Mouse (Mus musculus) liver, embryonic 13.5 days (tissue): ENCODE results near the gene Entpd2. TPM values are rescaled to one million over a fixed set of nuclear protein-coding genes. Genes with fewer than 3 reads are reported as not detected.

Source experiments
- ATAC-seq: fragments of 200-750 bp; cut with Nextera tagmentation; 2 replicates; pipeline ENCODE4 v1.8.0; 2017; ENCODE audit warnings: low read depth, mild to moderate bottlenecking, moderate number of reproducible peaks, moderate library complexity
- DNase-seq: peaks from one replicate; pipeline ENCODE4 v3.0.0; 2022
- H3K27ac ChIP-seq: fragments of 300-500 bp; sonication (generic); 2 replicates; pipeline ENCODE4 v1.5.1; 2015; ENCODE audit warnings: moderate library complexity, mild to moderate bottlenecking, inconsistent platforms
- H3K27me3 ChIP-seq: fragments of 300-500 bp; sonication (generic); 2 replicates; pipeline ENCODE4 v1.6.1; 2015; ENCODE audit warnings: mild to moderate bottlenecking, inconsistent platforms
- H3K36me3 ChIP-seq: fragments of 300-500 bp; sonication (generic); 2 replicates; pipeline ENCODE4 v1.6.1; 2015; ENCODE audit warnings: mild to moderate bottlenecking, inconsistent platforms
- H3K4me1 ChIP-seq: fragments of 300-500 bp; sonication (generic); replicated peaks from 2 replicates; pipeline ENCODE4 v1.6.1; 2015; ENCODE audit warnings: inconsistent platforms
- H3K4me2 ChIP-seq: fragments of 300-500 bp; sonication (generic); 2 replicates; pipeline ENCODE4 v1.6.1; 2015; ENCODE audit warnings: inconsistent platforms, mild to moderate bottlenecking, moderate library complexity
- H3K4me3 ChIP-seq: fragments of 300-500 bp; sonication (generic); replicated peaks from 2 replicates; pipeline ENCODE4 v1.5.1; 2015; ENCODE audit warnings: mild to moderate bottlenecking, inconsistent platforms
- H3K9ac ChIP-seq: fragments of 300-500 bp; sonication (generic); 2 replicates; pipeline ENCODE4 v1.6.1; 2015; ENCODE audit warnings: mild to moderate bottlenecking, inconsistent platforms
- H3K9me3 ChIP-seq: fragments of 300-500 bp; sonication (generic); replicated peaks from 2 replicates; pipeline ENCODE4 v1.6.1; 2016; ENCODE audit warnings: inconsistent platforms
- WGBS: fragments of 180-500 bp; shearing (Covaris S2); methylation state at CpG from one replicate; pipeline ENCODE4 v1.1.7; 2015; ENCODE audit not compliant: insufficient replicate concordance; 5-methylcytosine and 5-hydroxymethylcytosine counted together
- polyA plus RNA-seq: library from polyadenylated mRNA; unstranded; fragments of >200 nt; fragmentation: Nextera tagmentation; extraction: Ambion mirVana; gene quantifications from 2 replicates; pipeline ENCODE4 v1.2.1, GENCODE M21; 2015

Entpd2 gene
- polyA plus RNA-seq, 1 experiment from 2014 or later, result 0.40 TPM

DNA sequence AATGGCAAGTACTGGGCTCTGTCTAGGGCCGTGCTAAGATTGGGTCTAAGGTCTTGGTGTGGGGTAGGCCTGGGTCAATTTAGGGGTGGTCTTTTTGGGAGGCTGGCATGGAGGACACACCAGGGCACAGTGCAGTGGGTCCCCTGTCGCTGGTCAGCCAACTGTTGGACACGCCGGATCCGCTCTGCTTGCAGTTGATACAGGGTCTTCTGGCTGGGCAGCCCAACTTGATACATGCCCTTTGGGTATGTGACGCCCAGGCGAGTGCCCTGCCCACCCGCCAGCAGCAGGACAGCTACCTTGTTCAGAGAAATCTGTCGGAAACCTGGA is 30.9 kb upstream of the Entpd2 start:
- Histone ChIP-seq H3K4me3 (peak overlapping the region; percentile 70), H3K9me3 (no peaks in the 10 kb centered on the region), H3K36me3 (peaks cover 11% of the 10 kb centered on the region; the same call in 1 of the 2 replicates), H3K4me1 (peaks cover 36% of the 10 kb centered on the region), H3K9ac (peak overlapping the region; percentile 70), H3K27ac (no peak overlapping the region), H3K27me3 (peaks cover 29% of the 10 kb centered on the region), H3K4me2 (peak overlapping the region; percentile 96)
- DNase-seq, result no peak
- no peak; the same call in 1 of the 2 replicates for ATAC-seq
- WGBS, result 28% methylated on average over 9 of the region's 9 CpGs

DNA sequence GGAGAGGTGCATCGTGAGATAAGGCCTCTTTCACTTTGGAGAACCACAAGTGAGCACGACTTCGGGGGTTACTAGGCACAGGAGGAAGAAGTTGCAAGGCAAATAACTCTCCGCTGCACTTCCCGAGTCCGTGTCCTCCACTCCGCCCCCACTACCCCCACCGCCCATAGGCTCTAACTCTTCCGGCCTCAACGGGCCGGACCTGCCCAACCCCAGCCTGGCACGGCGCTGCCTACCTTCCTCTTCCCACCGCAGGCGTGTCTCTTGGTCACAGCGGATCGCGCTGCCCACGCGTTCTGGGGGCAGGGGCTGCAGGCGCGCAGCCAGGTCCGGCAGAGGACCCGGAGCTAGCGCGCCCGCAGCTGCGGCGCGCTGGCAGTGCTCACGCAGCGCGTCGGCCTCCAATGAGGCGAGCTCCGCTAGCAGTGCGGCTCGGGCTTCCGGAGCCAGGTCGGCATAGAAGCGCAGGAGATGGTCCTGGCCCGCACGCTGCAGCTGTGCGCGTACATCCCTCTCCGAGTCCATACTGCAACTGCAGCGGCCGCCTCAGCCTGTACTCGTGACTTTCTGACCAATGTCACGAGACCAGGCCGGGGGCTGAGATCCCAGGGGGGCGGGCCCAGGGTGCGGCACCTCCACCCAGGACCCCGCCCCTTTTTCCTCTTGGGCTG is 30.4 kb upstream of the Entpd2 start, which contains the start of gene Uap1l1:
TSS of gene Uap1l1 (minus strand) at position 592 of the 671 bp plus-strand sequence.
- Histone ChIP-seq H3K9ac (peak within 1 kb of the TSS; percentile 70), H3K4me2 (peak within 1 kb of the TSS; percentile 96), H3K9me3 (no peaks in the 10 kb centered on the region), H3K27me3 (peaks cover 29% of the 10 kb centered on the region), H3K4me1 (peaks cover 41% of the 10 kb centered on the region), H3K4me3 (peak within 1 kb of the TSS; percentile 70), H3K27ac (no peak within 1 kb of the TSS), H3K36me3 (peaks cover 11% of the 10 kb centered on the region; the same call in 1 of the 2 replicates)
- DNase-seq (peak; percentile 66), ATAC-seq (peak; percentile 69)
- 1% methylated on average over 54 of the region's 54 CpGs for WGBS

- peak overlapping the region; percentile 61 for H3K9ac ChIP-seq
- H3K9me3 ChIP-seq, result no peaks in the 10 kb centered on the region
- peaks cover 16% of the 10 kb centered on the region for H3K27me3 ChIP-seq
- peaks cover 9% of the 10 kb centered on the region for H3K36me3 ChIP-seq
- DNase-seq (peak; percentile 62), ATAC-seq (peak; percentile 73)
- peak overlapping the region; percentile 55 for H3K4me2 ChIP-seq
- peak overlapping the region; percentile 18 for H3K4me3 ChIP-seq
- peaks cover 66% of the 10 kb centered on the region for H3K4me1 ChIP-seq
- peak overlapping the region; percentile 87 for H3K27ac ChIP-seq
- 29% methylated on average over 3 of the region's 3 CpGs for WGBS
Observed at GRCm38 (mm10) chr2:25369996-25370395, 25.7 kb upstream of the Entpd2 start.

DNA sequence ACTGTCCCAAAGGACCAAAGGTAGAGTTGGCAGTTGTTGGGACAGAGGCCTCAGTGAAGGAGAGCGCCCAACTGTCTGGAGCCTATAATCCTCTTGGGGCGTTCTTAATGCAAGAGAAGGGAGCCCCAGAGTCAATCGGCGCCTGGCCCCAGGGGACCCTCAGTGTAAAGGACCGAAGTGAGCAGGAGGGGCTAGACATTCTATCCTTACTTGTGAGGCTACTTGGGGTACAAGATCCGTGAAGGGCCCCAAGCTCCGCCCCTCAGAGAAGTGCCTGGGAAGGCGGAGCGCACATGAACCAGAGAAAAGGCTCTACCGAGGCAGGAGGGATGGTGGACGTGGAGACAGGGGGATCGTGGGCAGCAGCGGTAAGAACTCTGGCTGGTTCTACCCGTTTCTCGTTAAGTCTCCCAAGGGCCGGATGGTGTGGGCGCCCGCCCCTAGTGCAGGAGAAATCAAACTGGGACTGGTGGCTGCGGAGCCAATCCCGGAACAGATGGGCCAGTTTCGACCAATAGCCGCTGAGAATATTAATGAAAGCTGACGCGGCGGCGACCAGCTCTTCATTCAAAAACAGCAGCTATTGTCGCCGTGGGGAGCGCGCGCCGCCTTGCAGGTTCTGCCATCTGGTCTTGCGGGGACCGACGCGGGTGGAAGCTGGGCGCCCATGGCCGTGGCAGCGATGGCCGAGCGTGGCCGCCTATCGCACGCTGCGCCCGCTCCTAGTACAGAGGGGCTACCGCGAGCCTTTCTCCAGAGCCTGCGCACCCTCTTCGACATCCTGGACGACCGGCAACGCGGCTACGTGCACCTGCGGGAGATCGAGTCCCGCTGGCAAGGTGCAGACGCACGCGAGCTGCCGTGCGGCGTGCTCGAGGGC is 23.7 kb upstream of the Entpd2 start, which contains the start of gene Sapcd2:
TSS of gene Sapcd2 (plus strand) at position 558 of the 880 bp plus-strand sequence.
- Histone ChIP-seq H3K36me3 (peaks cover 29% of the 10 kb centered on the region), H3K27me3 (peaks cover 2% of the 10 kb centered on the region), H3K4me1 (peaks cover 75% of the 10 kb centered on the region), H3K4me3 (peak within 1 kb of the TSS; percentile 88), H3K9me3 (no peaks in the 10 kb centered on the region), H3K27ac (peak within 1 kb of the TSS; percentile 87), H3K9ac (peak within 1 kb of the TSS; percentile 81), H3K4me2 (peak within 1 kb of the TSS; percentile 99)
- 1% methylated on average over 65 of the region's 65 CpGs for WGBS
- DNase-seq, result peak; percentile 88
- peak; percentile 83 for ATAC-seq

DNA sequence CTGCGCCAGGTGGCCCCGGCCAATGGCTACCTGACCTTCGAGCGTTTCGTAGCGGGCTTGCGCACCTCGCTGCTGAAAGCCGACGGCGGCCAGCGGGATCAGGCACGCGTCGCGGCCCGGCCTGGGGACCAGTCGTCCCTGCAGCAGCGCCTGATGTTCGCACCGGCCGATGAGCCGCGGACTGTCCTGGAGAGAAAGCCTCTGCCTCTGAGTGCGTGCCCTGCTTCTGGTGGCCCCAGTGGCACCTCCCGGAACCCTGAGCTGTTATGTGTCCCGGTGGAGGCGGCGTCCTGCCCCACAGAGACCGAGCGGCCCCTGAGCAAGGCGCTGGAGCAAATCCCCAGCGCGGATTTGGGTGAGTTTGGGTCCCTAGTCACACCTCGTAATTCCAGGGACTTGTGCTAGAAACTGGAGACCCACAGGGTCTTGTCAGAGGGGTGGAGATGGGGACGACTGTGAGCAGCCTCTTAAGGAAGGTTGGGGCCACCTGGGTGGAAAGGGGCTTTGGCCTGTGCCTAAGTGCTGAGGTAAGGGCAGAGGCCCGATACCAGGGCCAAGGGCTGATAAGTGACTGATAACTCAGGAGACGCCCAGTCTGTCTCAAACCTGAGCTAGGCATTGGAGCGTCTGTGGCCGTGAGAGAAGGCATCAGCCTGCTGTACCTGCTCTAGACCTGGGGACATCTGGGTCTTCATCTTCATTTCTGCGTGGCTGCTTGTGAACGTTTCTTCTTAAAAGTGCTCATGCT is 22.9 kb upstream of the Entpd2 start:
- H3K4me1 ChIP-seq, result peaks cover 75% of the 10 kb centered on the region
- H3K9ac ChIP-seq, result peak overlapping the region; percentile 81
- ATAC-seq (peak; percentile 59), DNase-seq (peak; percentile 47)
- no peaks in the 10 kb centered on the region for H3K9me3 ChIP-seq
- no peaks in the 10 kb centered on the region; the same call in none of the 2 replicates for H3K27me3 ChIP-seq
- peak overlapping the region; percentile 99 for H3K4me2 ChIP-seq
- H3K36me3 ChIP-seq, result peaks cover 37% of the 10 kb centered on the region
- WGBS, result under 1% methylated on average over 42 of the region's 42 CpGs
- H3K27ac ChIP-seq, result peak overlapping the region; percentile 87
- peak overlapping the region; percentile 88 for H3K4me3 ChIP-seq

GRCm38 (mm10) chr2:25373431-25373830 is 22.2 kb upstream of the Entpd2 start:
- 49% methylated on average over 2 of the region's 2 CpGs for WGBS
- peak overlapping the region; percentile 87 for H3K27ac ChIP-seq

DNA sequence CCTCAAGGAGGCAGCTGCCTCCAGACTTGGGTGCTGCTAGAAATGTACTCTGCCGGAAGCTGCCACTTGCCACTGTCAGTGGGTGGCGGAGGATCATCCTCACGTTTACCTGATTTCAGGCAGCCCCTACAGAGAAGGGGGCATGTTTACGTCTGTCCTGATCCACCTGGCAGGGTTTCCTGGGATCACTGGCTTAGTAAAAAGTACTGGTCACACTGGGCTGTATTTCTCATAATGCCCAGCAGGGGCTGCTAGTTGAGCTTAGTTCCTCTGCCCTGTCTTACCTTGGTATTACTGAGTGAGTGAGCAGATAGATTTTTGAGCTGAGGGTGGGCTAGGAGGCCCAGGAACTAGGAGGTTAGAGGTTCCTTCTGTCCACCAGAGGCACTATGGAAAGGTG is 19.1 kb upstream of the Entpd2 start:
- no peaks in the 10 kb centered on the region for H3K27me3 ChIP-seq
- no peak overlapping the region for H3K4me3 ChIP-seq
- no peak for DNase-seq
- H3K9me3 ChIP-seq, result no peaks in the 10 kb centered on the region
- H3K4me2 ChIP-seq, result no peak overlapping the region
- no peak overlapping the region for H3K27ac ChIP-seq
- peaks cover 47% of the 10 kb centered on the region for H3K36me3 ChIP-seq
- no peak for ATAC-seq
- H3K4me1 ChIP-seq, result peaks cover 46% of the 10 kb centered on the region
- WGBS, result 61% methylated on average over 4 of the region's 4 CpGs
- no peak overlapping the region for H3K9ac ChIP-seq

More at GRCm38 (mm10) chr2:25373431-25373830, 22.2 kb upstream of the Entpd2 start:
- Histone ChIP-seq H3K27me3 (no peaks in the 10 kb centered on the region; the same call in none of the 2 replicates), H3K9ac (peak overlapping the region; percentile 81), H3K9me3 (no peaks in the 10 kb centered on the region), H3K4me1 (peaks cover 73% of the 10 kb centered on the region), H3K4me2 (peak overlapping the region; percentile 99), H3K4me3 (peak overlapping the region; percentile 88), H3K36me3 (peaks cover 43% of the 10 kb centered on the region)
- DNase-seq (no peak), ATAC-seq (no peak)

- Histone ChIP-seq H3K36me3 (no peaks in the 10 kb centered on the region), H3K9me3 (no peaks in the 10 kb centered on the region), H3K27me3 (no peaks in the 10 kb centered on the region), H3K27ac (no peak overlapping the region), H3K9ac (no peak overlapping the region), H3K4me1 (no peaks in the 10 kb centered on the region), H3K4me2 (no peak overlapping the region), H3K4me3 (no peak overlapping the region)
- DNase-seq (no peak), ATAC-seq (no peak)
- 51% methylated on average over 5 of the region's 5 CpGs for WGBS
Observed at GRCm38 (mm10) chr2:25384492-25384891, 11.2 kb upstream of the Entpd2 start.

DNA sequence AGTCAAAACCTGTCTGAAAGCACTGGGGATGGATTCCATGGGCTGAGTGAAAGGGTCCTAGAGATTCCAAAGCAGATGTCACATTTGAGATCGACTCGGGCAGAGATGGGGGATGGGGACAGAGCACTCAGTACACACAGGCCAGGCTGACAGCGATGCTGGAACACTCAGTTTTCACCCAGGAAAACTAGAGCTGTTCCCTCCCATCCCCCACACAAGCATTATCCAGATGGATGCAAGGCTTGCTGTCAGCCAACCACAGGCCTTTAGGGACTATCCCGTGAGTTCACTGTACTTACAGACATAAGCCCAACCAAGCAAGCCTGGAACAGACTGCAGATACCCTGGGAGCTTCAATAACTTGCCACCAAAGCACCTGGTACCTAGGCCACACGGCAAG is 4.4 kb upstream of the Entpd2 start:
- no peaks in the 10 kb centered on the region for H3K36me3 ChIP-seq
- peaks cover 34% of the 10 kb centered on the region for H3K27me3 ChIP-seq
- DNase-seq, result no peak
- H3K9me3 ChIP-seq, result no peaks in the 10 kb centered on the region
- no peak overlapping the region for H3K4me3 ChIP-seq
- H3K4me1 ChIP-seq, result peaks cover 12% of the 10 kb centered on the region
- WGBS, result 64% methylated on average over 5 of the region's 5 CpGs
- no peak overlapping the region for H3K27ac ChIP-seq
- no peak overlapping the region for H3K4me2 ChIP-seq
- H3K9ac ChIP-seq, result no peak overlapping the region
- no peak for ATAC-seq

- Histone ChIP-seq H3K9me3 (no peaks in the 10 kb centered on the region), H3K36me3 (no peaks in the 10 kb centered on the region), H3K4me3 (no peak overlapping the region), H3K9ac (no peak overlapping the region), H3K4me2 (no peak overlapping the region), H3K27ac (no peak overlapping the region), H3K4me1 (peaks cover 15% of the 10 kb centered on the region), H3K27me3 (peaks cover 67% of the 10 kb centered on the region)
- DNase-seq (no peak), ATAC-seq (no peak)
- WGBS, result 46% methylated on average over 3 of the region's 3 CpGs
Observed at GRCm38 (mm10) chr2:25394281-25395221, 1.1 kb upstream of the Entpd2 start.
